Mouse (Mus musculus): ENCODE measurements around the gene Dst.

GRCm38 (mm10) chr1:34109599-34110210 is 201.7 kb downstream of the Dst start:
- no peak for TF ChIP-seq CTCF (IDR thresholded peaks at IDR 0.05; ENCODE audit: control insufficient read depth, insufficient read depth, low read length)
- no peak for TF ChIP-seq POLR2A (IDR thresholded peaks at IDR 0.05; ENCODE audit: borderline replicate concordance, control insufficient read depth, low read depth, low read length)
